Mouse (Mus musculus): ENCODE measurements at regions not wholly inside any gene's neighbourhood (a gene's known extent, or its start where the extent isn't known, plus 50 kb on each side); places are given as distances from the start of the nearest gene placed in this dataset.

DNA sequence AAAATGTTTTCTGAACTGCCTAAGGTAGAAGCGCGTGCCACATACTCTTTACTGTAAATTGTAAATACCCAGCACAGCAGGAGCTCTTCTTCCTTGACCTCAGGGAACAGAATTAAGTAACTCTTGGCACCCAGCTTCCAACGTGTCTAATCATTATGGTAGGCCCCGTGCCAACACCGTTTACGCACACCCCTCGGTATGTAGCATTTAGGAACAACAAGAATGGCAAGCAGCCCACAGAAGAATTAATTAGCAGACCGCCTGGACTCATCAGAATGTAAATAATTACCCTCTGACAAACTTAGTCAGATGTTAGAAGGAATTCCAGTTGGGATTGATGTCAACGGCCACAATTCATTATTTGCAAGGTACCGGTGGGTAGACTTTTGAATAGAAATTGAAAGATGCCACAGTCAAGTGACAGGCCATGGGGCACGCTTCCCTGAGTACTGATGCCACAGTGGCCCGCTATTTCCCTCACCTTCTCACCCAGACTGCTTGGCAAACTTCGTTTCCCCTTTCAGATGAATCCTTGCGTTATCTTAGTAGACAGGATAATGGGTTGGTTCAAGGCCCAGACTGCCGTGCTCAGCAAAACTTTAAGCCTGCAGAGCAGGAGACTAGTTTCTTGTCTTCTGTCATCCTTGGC, 81.2 kb upstream of the Galnt5 start:
- DNase-seq = no peak

DNA sequence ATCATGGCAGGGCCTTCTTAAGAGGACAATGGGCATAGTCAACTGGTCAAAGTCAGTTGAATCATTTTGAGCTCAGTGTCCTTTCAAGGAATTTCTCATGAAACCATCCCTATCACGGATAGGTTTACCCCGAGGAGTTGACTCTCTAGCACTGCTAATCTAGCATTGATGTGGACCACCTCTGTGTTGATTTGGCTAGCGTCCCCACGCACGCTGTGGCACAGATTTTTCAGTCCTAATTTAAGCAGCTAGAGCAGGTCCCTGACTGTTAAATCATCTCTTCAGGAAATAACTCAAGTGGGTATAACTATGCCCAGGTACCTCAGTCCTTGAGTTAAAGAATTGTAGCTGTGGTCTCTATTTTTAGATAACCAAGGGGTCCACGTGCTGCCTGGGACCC, 80.0 kb upstream of the Galnt5 start:
- DNase-seq = no peak

DNA sequence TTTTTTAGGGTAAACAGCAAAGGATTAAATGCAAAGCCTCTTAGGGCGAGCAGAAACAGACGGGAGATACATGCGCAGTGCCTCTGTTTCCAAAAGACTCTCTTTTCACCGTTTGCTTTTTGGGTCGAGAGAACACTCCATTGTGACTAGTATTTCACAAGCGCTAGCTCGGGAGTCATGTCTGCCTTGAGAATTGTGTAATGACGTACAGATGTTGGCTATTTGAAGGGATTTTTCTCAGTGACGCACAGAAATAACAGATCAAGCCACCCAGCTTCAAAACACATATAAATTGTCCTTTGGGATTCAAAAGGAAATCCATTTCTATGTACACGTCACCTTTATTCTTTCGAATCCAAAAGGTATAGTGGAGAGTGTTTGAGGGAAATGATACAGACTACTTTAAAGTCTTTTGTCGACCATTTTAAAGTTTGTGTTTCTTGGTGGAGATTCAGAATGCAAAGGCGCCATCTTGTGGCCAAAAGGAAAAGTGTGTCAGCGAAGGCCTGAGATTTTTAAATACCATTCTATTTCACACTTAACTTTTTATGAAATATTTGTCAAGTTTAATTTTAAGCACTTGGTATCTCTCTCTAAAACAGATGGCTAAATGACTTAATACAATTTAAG, 78.5 kb upstream of the Galnt5 start:
- peak; percentile 28 to 29 for DNase-seq

DNA sequence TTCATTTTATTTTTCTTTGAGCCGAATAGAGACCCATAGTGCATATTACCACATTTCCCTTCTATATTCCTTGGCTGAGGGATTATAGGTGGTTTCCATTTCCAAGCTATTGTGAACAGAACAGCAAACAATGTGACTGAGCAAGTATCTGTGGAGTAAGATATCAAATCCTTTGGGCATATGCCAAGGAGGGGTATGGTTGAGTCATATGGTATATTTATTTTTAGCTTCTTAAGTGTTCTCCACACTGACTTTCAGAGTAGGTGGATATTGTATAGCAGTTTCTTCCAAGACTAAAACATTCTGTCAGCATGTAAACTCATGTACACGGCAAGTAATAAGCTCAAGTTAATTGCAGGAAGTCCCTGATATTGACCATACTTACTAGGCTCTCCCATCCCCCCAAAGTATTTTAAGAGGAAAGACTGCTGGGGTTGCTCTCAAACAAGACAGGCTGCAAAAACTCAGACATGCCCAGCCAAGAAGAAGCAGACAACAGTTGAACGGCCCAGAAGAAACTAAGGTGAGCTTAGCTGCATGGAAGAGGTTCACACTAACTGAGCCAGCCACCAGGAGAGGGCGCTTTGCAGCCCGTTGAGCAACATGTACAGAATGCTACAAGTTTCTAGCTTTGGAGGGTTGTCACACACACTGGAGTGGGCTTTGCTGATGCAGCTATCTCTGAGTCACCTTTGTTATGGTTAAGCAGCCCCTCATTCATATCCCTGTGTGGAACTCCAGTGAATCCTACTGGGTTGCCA, 63.4 kb upstream of the Galnt5 start:
- no peak for DNase-seq
